Mouse (Mus musculus) embryonic facial prominence, embryonic 15.5 days (tissue): ENCODE measurements at regions not wholly inside any gene's neighbourhood (a gene's known extent, or its start where the extent isn't known, plus 50 kb on each side); places are given as distances from the start of the nearest gene placed in this dataset.
A peak's percentile ranks its signal among the peaks of the same experiment; 100 is the strongest.

ENCODE experiments used
- ATAC-seq: fragments of 200-750 bp; cut with Nextera tagmentation; 2 replicates; pipeline ENCODE4 v1.8.0; 2017; ENCODE audit warnings: low read depth, moderate TSS enrichment; ENCODE audit not compliant: insufficient number of reproducible peaks, low FRiP score, low TSS enrichment
- H3K27ac ChIP-seq: fragments of 300-500 bp; sonication (generic); replicated peaks from 2 replicates; pipeline ENCODE4 v1.5.1; 2015; ENCODE audit warnings: mild to moderate bottlenecking, inconsistent platforms
- H3K27me3 ChIP-seq: fragments of 300-500 bp; sonication (generic); 2 replicates; pipeline ENCODE4 v1.6.1; 2015; ENCODE audit warnings: inconsistent platforms
- H3K36me3 ChIP-seq: fragments of 300-500 bp; sonication (generic); 2 replicates; pipeline ENCODE4 v1.6.1; 2015; ENCODE audit warnings: mild to moderate bottlenecking, inconsistent platforms
- H3K4me1 ChIP-seq: fragments of 300-500 bp; sonication (generic); 2 replicates; pipeline ENCODE4 v1.6.1; 2015; ENCODE audit warnings: inconsistent platforms
- H3K4me2 ChIP-seq: fragments of 300-500 bp; sonication (generic); replicated peaks from 2 replicates; pipeline ENCODE4 v1.6.1; 2015; ENCODE audit warnings: mild to moderate bottlenecking, inconsistent platforms
- H3K4me3 ChIP-seq: fragments of 300-500 bp; sonication (generic); replicated peaks from 2 replicates; pipeline ENCODE4 v1.5.1; 2015; ENCODE audit warnings: mild to moderate bottlenecking, inconsistent platforms
- H3K9ac ChIP-seq: fragments of 300-500 bp; sonication (generic); 2 replicates; pipeline ENCODE4 v1.6.1; 2015; ENCODE audit warnings: inconsistent platforms
- H3K9me3 ChIP-seq: fragments of 300-500 bp; sonication (generic); replicated peaks from 2 replicates; pipeline ENCODE4 v1.6.1; 2016; ENCODE audit warnings: inconsistent platforms
- WGBS: fragments of 180-500 bp; shearing (Covaris S2); methylation state at CpG from one replicate; pipeline ENCODE4 v1.1.7; 2015; 5-methylcytosine and 5-hydroxymethylcytosine counted together

DNA sequence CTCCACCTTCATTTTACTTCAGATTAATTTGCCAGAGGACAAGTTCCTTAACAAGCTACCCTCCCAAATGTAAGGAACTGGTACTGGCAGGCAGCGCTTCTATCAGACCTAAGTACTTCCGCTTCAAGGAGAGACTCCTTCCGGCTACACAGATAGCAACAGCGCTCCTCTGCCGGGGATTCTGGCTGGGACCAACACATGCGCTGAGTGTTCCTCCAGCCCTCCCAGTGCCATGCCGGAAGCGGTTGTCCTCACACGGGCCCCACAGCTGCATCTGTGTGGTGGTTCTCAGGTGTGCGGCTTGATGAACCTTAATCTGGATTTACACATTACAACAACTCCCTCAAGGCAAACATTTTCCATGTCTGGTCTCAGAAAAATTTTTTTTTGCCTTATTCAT is 336.1 kb upstream of the Map3k7 start:
- Histone ChIP-seq H3K9me3 (no peaks in the 10 kb centered on the region), H3K4me2 (no peak overlapping the region), H3K27ac (no peak overlapping the region), H3K36me3 (no peaks in the 10 kb centered on the region), H3K27me3 (no peaks in the 10 kb centered on the region), H3K4me3 (no peak overlapping the region), H3K4me1 (0 out of 2 replicates have a peak, but pooled peaks cover 4% of the 10 kb centered on the region), H3K9ac (no peak overlapping the region)
- WGBS = 85% methylated on average over 10 of the region's 10 CpGs
- no peak for ATAC-seq

DNA sequence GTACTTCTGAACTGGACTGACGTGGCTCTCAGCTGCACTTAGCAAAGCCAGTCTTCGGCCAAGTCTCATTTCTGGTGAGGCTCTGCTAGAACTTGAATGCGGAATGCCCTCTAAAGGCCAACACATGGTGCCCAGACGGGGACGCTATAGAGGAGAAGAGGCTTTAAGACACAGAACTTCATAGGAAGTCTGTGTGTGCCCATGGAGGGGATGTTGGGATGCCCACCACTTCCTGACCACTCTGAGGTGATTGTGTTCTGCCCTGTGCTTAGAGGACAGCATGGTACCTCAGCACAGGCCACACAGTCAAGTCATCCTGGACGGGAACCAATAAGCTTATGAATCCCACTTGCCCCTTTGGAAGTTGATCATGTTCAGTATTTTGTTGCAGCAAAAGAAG is 325.3 kb upstream of the Map3k7 start:
- Histone ChIP-seq H3K4me3 (no peak overlapping the region), H3K9me3 (no peaks in the 10 kb centered on the region), H3K4me2 (no peak overlapping the region), H3K27me3 (no peaks in the 10 kb centered on the region), H3K36me3 (no peaks in the 10 kb centered on the region), H3K27ac (no peak overlapping the region), H3K9ac (no peak overlapping the region), H3K4me1 (peaks cover 4% of the 10 kb centered on the region)
- 0 out of 2 replicates have a peak, but pooled peaks have one; percentile 51 for ATAC-seq
- 93% methylated on average over 6 of the region's 6 CpGs for WGBS

DNA sequence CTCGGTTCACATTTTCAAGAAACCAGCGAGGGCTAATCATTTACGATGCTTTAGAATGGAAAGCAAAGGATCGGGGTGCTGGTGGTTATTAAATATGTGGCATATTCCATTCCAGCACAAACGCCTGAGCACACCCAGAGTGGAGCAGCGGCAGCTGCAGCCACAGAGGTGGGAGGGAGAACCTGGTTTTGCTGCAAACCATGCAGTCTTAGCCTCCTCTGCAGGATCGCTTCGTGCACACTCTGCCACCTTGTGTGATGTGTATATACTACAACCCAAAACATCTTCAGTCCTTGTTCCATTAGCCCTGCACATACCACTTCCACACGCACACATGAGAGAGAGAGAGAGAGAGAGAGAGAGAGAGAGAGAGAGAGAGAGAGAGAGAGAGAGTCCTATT is 321.7 kb upstream of the Map3k7 start:
- no peak overlapping the region for H3K9ac ChIP-seq
- 28% methylated on average over 9 of the region's 9 CpGs for WGBS

GRCm38 (mm10) chr4:31642593-31643290 is 321.2 kb upstream of the Map3k7 start:
- WGBS = 46% methylated on average over 10 of the region's 10 CpGs
- no peak overlapping the region for H3K4me3 ChIP-seq
- H3K4me1 ChIP-seq = peaks cover 4% of the 10 kb centered on the region
- no peak overlapping the region for H3K27ac ChIP-seq
- H3K27me3 ChIP-seq = no peaks in the 10 kb centered on the region
- H3K4me2 ChIP-seq = 0 out of 2 replicates have a peak overlapping the region, but pooled peaks have one; percentile 21
- no peaks in the 10 kb centered on the region for H3K9me3 ChIP-seq
- no peak overlapping the region for H3K9ac ChIP-seq
- H3K36me3 ChIP-seq = no peaks in the 10 kb centered on the region
- ATAC-seq = no peak

More for the DNA sequence above, 321.7 kb upstream of the Map3k7 start:
- Histone ChIP-seq H3K27ac (no peak overlapping the region), H3K9me3 (no peaks in the 10 kb centered on the region), H3K36me3 (no peaks in the 10 kb centered on the region), H3K4me1 (peaks cover 4% of the 10 kb centered on the region), H3K4me3 (no peak overlapping the region), H3K27me3 (no peaks in the 10 kb centered on the region), H3K4me2 (peak overlapping the region; percentile 21; the same call in 1 of the 2 replicates)
- ATAC-seq = peak; percentile 65; the same call in 1 of the 2 replicates

DNA sequence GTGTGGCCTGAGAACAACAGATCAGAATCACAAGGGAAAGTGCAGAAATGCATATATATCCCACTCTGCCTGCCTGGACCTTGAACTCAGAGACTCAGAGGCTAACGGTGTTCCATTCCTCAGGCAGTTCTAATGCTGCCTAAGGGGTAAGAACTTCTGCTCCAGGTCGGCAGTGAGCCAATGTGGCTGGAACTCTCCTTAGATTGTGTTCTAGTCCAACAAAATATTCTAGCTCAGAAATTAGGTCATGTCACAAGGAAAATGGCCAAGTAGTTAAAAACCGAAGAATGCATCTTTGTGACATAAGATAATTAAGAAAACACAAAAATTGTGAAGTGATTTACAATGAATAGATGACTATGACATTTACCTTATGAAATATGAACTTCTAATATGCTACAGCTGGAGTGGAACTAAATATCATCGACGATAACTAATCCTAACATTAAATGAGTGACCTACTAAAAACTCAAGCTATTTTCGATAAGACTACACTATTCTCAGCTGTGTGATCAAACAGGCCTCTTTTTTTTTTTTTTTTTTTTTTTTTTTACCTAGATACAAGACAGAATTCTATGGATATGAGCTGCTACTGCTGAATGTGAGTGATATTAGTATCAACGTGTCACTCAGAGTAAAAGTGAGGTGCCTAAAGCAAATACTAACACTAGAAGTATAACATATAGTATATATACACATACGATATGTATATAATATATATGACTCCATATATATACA is 315.1 kb upstream of the Map3k7 start:
- Histone ChIP-seq H3K9ac (no peak overlapping the region), H3K27me3 (no peaks in the 10 kb centered on the region), H3K9me3 (no peaks in the 10 kb centered on the region), H3K27ac (no peak overlapping the region), H3K4me1 (no peaks in the 10 kb centered on the region), H3K36me3 (no peaks in the 10 kb centered on the region), H3K4me3 (no peak overlapping the region), H3K4me2 (no peak overlapping the region)
- 81% methylated on average over 8 of the region's 8 CpGs for WGBS
- ATAC-seq = no peak

- no peak for ATAC-seq
- Histone ChIP-seq H3K27me3 (no peaks in the 10 kb centered on the region), H3K4me2 (no peak overlapping the region), H3K4me3 (no peak overlapping the region), H3K36me3 (no peaks in the 10 kb centered on the region), H3K27ac (no peak overlapping the region), H3K4me1 (no peaks in the 10 kb centered on the region), H3K9me3 (no peaks in the 10 kb centered on the region), H3K9ac (no peak overlapping the region)
- 66% methylated on average over 11 of the region's 11 CpGs for WGBS
Observed at GRCm38 (mm10) chr4:31655364-31656106, 308.4 kb upstream of the Map3k7 start.

GRCm38 (mm10) chr4:31656111-31656510 is 307.8 kb upstream of the Map3k7 start:
- ATAC-seq = no peak
- H3K27ac ChIP-seq = no peak overlapping the region
- 86% methylated on average over 8 of the region's 8 CpGs for WGBS
- H3K27me3 ChIP-seq = no peaks in the 10 kb centered on the region
- H3K4me3 ChIP-seq = no peak overlapping the region
- H3K9me3 ChIP-seq = no peaks in the 10 kb centered on the region
- no peaks in the 10 kb centered on the region for H3K36me3 ChIP-seq
- no peak overlapping the region for H3K9ac ChIP-seq
- no peak overlapping the region for H3K4me2 ChIP-seq
- H3K4me1 ChIP-seq = no peaks in the 10 kb centered on the region

DNA sequence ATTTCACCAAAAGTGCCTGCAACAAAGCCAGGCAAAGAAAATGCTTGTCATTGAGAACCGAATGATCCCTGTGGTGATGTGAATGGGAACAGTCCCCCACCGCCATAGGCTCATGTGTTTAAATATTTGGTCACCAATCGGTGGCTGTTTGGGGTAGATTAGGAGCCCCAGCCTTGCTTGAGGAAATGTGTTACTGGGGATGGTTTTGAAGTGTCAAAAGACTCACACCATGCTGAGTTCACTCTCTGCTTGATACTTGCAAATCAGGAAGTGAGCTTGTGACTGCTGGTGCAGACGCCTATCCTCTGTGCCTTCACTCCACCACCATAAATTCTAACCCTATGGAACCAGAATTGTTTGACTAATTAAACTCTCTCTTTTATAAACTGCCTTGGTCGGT is 305.1 kb upstream of the Map3k7 start:
- no peaks in the 10 kb centered on the region for H3K36me3 ChIP-seq
- no peak overlapping the region for H3K9ac ChIP-seq
- 68% methylated on average over 5 of the region's 5 CpGs for WGBS
- ATAC-seq = no peak
- no peaks in the 10 kb centered on the region for H3K9me3 ChIP-seq
- H3K4me1 ChIP-seq = no peaks in the 10 kb centered on the region
- H3K27me3 ChIP-seq = no peaks in the 10 kb centered on the region
- H3K4me3 ChIP-seq = no peak overlapping the region
- no peak overlapping the region for H3K27ac ChIP-seq
- no peak overlapping the region for H3K4me2 ChIP-seq

DNA sequence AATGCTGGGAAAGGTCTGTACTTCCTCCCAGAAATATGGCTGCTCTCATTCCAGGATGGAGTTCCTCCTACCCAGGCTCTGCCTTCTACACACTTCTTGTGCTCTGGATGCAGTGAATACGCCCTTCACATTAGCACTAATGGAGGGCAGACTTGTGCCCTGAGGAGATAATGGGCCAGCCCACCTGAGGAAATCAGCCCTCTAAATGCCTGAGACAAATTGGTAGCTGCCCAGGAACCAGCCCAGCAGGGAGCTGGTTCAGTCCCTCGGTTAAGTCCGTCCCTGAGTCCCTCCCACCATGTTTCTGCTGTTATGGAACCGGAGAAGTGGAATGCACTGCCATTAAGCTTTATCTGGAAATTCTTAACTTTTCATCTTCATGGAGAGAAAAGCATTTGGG is 303.0 kb upstream of the Map3k7 start:
- Histone ChIP-seq H3K9me3 (no peaks in the 10 kb centered on the region), H3K9ac (no peak overlapping the region), H3K27ac (no peak overlapping the region), H3K27me3 (no peaks in the 10 kb centered on the region), H3K4me3 (no peak overlapping the region), H3K4me1 (no peaks in the 10 kb centered on the region), H3K4me2 (no peak overlapping the region), H3K36me3 (no peaks in the 10 kb centered on the region)
- no peak for ATAC-seq
- 28% methylated on average over 4 of the region's 4 CpGs for WGBS

GRCm38 (mm10) chr4:31671530-31672170 is 292.2 kb upstream of the Map3k7 start:
- no peaks in the 10 kb centered on the region for H3K36me3 ChIP-seq
- H3K9me3 ChIP-seq = no peaks in the 10 kb centered on the region
- H3K9ac ChIP-seq = no peak overlapping the region
- 66% methylated on average over 6 of the region's 6 CpGs for WGBS
- no peak overlapping the region for H3K4me3 ChIP-seq
- no peak overlapping the region for H3K27ac ChIP-seq
- no peak for ATAC-seq
- H3K4me2 ChIP-seq = no peak overlapping the region
- no peaks in the 10 kb centered on the region for H3K27me3 ChIP-seq
- H3K4me1 ChIP-seq = no peaks in the 10 kb centered on the region
